Mouse (Mus musculus) lung, postnatal 0 days (tissue): ENCODE measurements around the gene Ctdsp1. TPM values are rescaled to one million over a fixed set of nuclear protein-coding genes. Genes with fewer than 3 reads are reported as not detected.
A peak's percentile ranks its signal among the peaks of the same experiment; 100 is the strongest.
"Not testable (repeated sequence)": the region's sequence is repeated elsewhere in the genome, so short reads cannot be mapped to it uniquely, and the experiment has no call there.

ENCODE experiments used
- ATAC-seq: fragments of 200-750 bp; cut with Nextera tagmentation; 2 replicates; pipeline ENCODE4 v1.8.0; 2017; ENCODE audit warnings: moderate library complexity
- DNase-seq: peaks from one replicate; pipeline ENCODE4 v3.0.0-alpha.2; 2016; ENCODE audit warnings: low spot score
- H3K27ac ChIP-seq: fragments of 300-500 bp; sonication (generic); 2 replicates; pipeline ENCODE4 v1.5.1; 2014; ENCODE audit warnings: antibody characterized with exemption, mild to moderate bottlenecking, low read length, mixed read lengths
- H3K27me3 ChIP-seq: fragments of 300-500 bp; sonication (generic); replicated peaks from 2 replicates; pipeline ENCODE4 v1.6.1; 2014; ENCODE audit warnings: low read length, mixed read lengths; ENCODE audit not compliant: insufficient read depth
- H3K36me3 ChIP-seq: fragments of 300-500 bp; sonication (generic); 2 replicates; pipeline ENCODE4 v1.6.1; 2014; ENCODE audit warnings: low read length, mixed read lengths; ENCODE audit not compliant: insufficient read depth
- H3K4me1 ChIP-seq: fragments of 300-500 bp; sonication (generic); 2 replicates; pipeline ENCODE4 v1.6.1; 2014; ENCODE audit warnings: antibody characterized with exemption, low read depth, low read length, mixed read lengths; ENCODE audit not compliant: insufficient read depth
- H3K4me2 ChIP-seq: fragments of 300-500 bp; sonication (generic); replicated peaks from 2 replicates; pipeline ENCODE4 v1.6.1; 2014; ENCODE audit warnings: low read depth, mild to moderate bottlenecking, low read length, moderate library complexity, mixed read lengths
- H3K4me3 ChIP-seq: fragments of 300-500 bp; sonication (generic); 2 replicates; pipeline ENCODE4 v1.5.1; 2014; ENCODE audit warnings: low read depth, low read length
- H3K9ac ChIP-seq: fragments of 300-500 bp; sonication (generic); replicated peaks from 2 replicates; pipeline ENCODE4 v1.6.1; 2014; ENCODE audit warnings: low read depth, mild to moderate bottlenecking
- H3K9me3 ChIP-seq: fragments of 300-500 bp; sonication (generic); 2 replicates; pipeline ENCODE4 v1.6.1; 2016; ENCODE audit warnings: low read length, mixed read lengths
- CTCF ChIP-seq: IDR thresholded peaks from 2 replicates; pipeline ENCODE4 v1.5.1; 2016; ENCODE audit warnings: antibody characterized with exemption, mild to moderate bottlenecking
- EP300 ChIP-seq: IDR thresholded peaks from 2 replicates; pipeline ENCODE4 v1.6.1; 2016; ENCODE audit warnings: antibody characterized with exemption, mild to moderate bottlenecking, control low read depth
- WGBS: fragments of 180-500 bp; shearing (Covaris S2); extraction: QIAGEN DNeasy Blood & Tissue Kit; methylation state at CpG from one replicate; pipeline ENCODE4 v1.1.7; 2014; 5-methylcytosine and 5-hydroxymethylcytosine counted together
- polyA plus RNA-seq: library from polyadenylated mRNA; unstranded; fragments of >200 nt; fragmentation: Nextera tagmentation; extraction: Ambion mirVana; gene quantifications from 2 replicates; pipeline ENCODE4 v1.2.1, GENCODE M21; 2015

The Ctdsp1 gene
- polyA plus RNA-seq, 1 experiment from 2014 or later: 75.0 TPM

DNA sequence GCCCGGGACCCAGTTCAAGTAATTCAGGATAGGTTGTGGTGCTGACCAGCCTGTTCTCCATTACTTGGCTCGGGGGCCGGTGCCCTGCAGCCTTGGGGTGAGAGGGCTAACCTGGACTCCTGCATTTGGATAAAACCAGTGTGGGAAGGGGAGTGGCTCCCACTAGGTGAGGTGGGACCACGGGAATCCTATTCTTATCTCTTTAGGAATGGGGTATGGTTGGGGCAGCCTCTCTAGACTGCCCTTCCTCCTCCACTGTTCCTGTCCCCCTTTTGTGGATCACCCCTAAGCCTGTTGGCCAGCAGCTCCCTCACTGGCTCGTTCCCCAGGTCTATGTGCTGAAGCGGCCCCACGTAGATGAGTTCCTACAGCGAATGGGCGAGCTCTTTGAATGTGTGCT, 3.0 kb downstream of the Ctdsp1 start:
- ATAC-seq (no peak), DNase-seq (no peak)
- no peaks in the 10 kb centered on the region; the same call in 1 of the 2 replicates for H3K36me3 ChIP-seq
- no peak overlapping the region for H3K9ac ChIP-seq
- H3K9me3 ChIP-seq: no peaks in the 10 kb centered on the region
- no peak overlapping the region for H3K27ac ChIP-seq
- H3K4me1 ChIP-seq: peaks cover 9% of the 10 kb centered on the region; the same call in 1 of the 2 replicates
- WGBS: 87% methylated on average over 9 of the region's 9 CpGs
- no peaks in the 10 kb centered on the region for H3K27me3 ChIP-seq
- H3K4me2 ChIP-seq: no peak overlapping the region
- TF ChIP-seq EP300 (no peak), CTCF (no peak)
- H3K4me3 ChIP-seq: no peak overlapping the region

DNA sequence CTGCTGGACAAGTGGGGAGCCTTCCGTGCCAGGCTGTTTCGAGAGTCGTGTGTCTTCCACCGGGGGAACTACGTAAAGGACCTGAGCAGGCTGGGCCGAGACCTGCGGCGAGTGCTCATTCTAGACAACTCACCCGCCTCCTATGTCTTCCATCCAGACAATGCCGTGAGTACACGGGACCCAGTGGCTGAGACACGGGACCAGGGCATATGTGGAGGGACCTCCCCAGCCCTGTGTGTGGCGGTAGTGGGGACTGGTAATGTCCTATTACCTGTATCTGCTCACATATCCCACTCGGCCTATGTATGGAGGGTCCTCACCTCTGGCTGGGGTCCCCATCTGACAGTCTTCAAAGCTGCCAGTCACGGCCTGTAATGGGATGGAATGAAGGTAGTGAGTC, 3.5 kb downstream of the Ctdsp1 start:
- ATAC-seq (no peak), DNase-seq (no peak)
- Histone ChIP-seq H3K4me3 (no peak overlapping the region), H3K36me3 (no peaks in the 10 kb centered on the region; the same call in 1 of the 2 replicates), H3K27me3 (no peaks in the 10 kb centered on the region), H3K4me1 (peaks cover 9% of the 10 kb centered on the region; the same call in 1 of the 2 replicates), H3K27ac (no peak overlapping the region), H3K9me3 (no peaks in the 10 kb centered on the region), H3K4me2 (no peak overlapping the region), H3K9ac (no peak overlapping the region)
- TF ChIP-seq EP300 (no peak), CTCF (no peak)
- 94% methylated on average over 15 of the region's 15 CpGs for WGBS

DNA sequence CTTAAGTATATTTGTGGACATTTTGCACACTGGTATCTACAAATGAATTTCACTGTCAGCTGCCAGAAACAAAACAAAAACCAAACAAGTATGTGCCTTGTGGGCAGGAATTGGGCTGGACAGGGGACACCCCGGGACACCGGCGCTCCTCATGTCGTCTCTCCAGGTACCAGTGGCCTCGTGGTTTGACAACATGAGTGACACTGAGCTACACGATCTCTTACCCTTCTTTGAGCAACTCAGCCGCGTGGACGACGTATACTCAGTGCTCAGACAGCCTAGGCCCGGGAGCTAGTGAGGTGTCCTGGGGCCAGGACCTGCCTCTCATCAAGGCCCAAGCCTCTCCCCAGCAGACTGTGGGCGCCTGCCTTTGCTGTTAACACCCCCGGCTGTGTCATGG, 4.0 kb downstream of the Ctdsp1 start:
- H3K36me3 ChIP-seq: no peaks in the 10 kb centered on the region; the same call in 1 of the 2 replicates
- no peak overlapping the region for H3K4me2 ChIP-seq
- 87% methylated on average over 11 of the region's 13 CpGs for WGBS
- no peak overlapping the region for H3K4me3 ChIP-seq
- DNase-seq (no peak), ATAC-seq (no peak)
- no peak for TF ChIP-seq CTCF
- TF ChIP-seq EP300: no peak
- H3K27ac ChIP-seq: no peak overlapping the region
- no peaks in the 10 kb centered on the region for H3K9me3 ChIP-seq
- H3K9ac ChIP-seq: no peak overlapping the region
- no peaks in the 10 kb centered on the region for H3K27me3 ChIP-seq
- peaks cover 6% of the 10 kb centered on the region; the same call in 1 of the 2 replicates for H3K4me1 ChIP-seq

DNA sequence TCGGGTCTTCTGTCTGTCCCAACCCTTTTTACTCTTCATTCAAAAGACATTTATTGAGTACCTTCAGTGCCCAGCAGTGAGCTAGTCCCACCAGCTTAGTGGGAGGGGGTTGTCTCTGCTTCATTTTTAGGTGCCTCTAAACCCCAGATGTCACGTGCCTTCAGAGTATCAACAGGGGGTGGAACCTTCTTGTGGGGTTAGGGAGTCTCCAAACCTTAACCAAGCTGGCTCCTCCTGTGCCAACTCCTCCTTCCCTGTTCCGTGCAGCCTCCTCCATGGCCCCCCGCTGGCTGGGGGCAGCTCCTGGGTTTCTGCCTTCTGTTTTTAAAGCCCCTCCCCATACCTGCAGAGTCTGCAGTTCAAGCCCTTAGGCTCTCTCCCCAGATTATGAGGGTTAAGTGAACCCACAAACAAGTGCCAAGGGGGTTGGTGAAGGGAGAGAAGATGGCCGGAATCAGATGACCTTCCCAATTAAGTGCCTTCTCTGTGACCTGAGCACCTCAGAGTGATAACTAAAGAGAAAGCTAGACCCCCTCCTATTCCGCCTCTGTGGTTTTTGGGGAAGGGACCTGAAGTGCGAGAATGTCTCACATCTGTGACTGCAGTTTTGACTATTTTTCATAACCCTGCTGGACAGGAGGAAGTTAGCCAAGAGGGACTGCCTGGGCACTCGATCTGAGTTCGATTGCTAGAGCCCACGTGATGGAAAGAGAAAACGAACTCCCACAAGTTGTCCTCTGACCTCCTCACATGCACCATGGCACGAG, 5.3 kb downstream of the Ctdsp1 start:
- not testable (repeated sequence) for H3K4me1 ChIP-seq, DNase-seq, H3K9ac ChIP-seq, H3K9me3 ChIP-seq, H3K36me3 ChIP-seq, H3K27me3 ChIP-seq, ATAC-seq
- peak overlapping the region; percentile 84 for H3K27ac ChIP-seq
- peak overlapping the region; percentile 45; the same call in 1 of the 2 replicates for H3K4me3 ChIP-seq
- WGBS: 3% methylated on average over 11 of the region's 12 CpGs
- H3K4me2 ChIP-seq: peak overlapping the region; percentile 83

GRCm38 (mm10) chr1:74397268-74397918, 6.1 kb downstream of the Ctdsp1 start:
- H3K9ac ChIP-seq: peak overlapping the region; percentile 54
- ATAC-seq (peak; percentile 95), DNase-seq (peak; percentile 100)
- TF ChIP-seq CTCF: peak; percentile 95
- peak; percentile 73 for TF ChIP-seq EP300
- under 1% methylated on average over 32 of the region's 41 CpGs for WGBS
- H3K27ac ChIP-seq: peak overlapping the region; percentile 84
- no peaks in the 10 kb centered on the region; the same call in 1 of the 2 replicates for H3K36me3 ChIP-seq
- no peaks in the 10 kb centered on the region for H3K27me3 ChIP-seq
- peaks cover 6% of the 10 kb centered on the region; the same call in 1 of the 2 replicates for H3K4me1 ChIP-seq
- peak overlapping the region; percentile 83 for H3K4me2 ChIP-seq
- no peaks in the 10 kb centered on the region for H3K9me3 ChIP-seq
- peak overlapping the region; percentile 45 for H3K4me3 ChIP-seq

- WGBS: 3% methylated on average over 11 of the region's 11 CpGs
- ATAC-seq (peak; percentile 12), DNase-seq (peak; percentile 72)
- Histone ChIP-seq H3K9ac (peak overlapping the region; percentile 54), H3K4me3 (peak overlapping the region; percentile 45), H3K4me2 (peak overlapping the region; percentile 83), H3K27me3 (no peaks in the 10 kb centered on the region), H3K27ac (peak overlapping the region; percentile 84), H3K36me3 (no peaks in the 10 kb centered on the region; the same call in 1 of the 2 replicates), H3K9me3 (no peaks in the 10 kb centered on the region), H3K4me1 (0 out of 2 replicates have a peak, but pooled peaks cover 2% of the 10 kb centered on the region)
- TF ChIP-seq CTCF: peak; percentile 76
- TF ChIP-seq EP300: no peak
Observed at GRCm38 (mm10) chr1:74397919-74398451, 6.7 kb downstream of the Ctdsp1 start.
